Mouse (Mus musculus) midbrain, embryonic 11.5 days (tissue): Measurements from ENCODE around the gene Col9a1. TPM values are rescaled to one million over a fixed set of nuclear protein-coding genes. Genes with fewer than 3 reads are reported as not detected.

Source experiments
- ATAC-seq: fragments of 200-750 bp; cut with Nextera tagmentation; 2 replicates; pipeline ENCODE4 v1.8.0; 2017; ENCODE audit warnings: moderate TSS enrichment, moderate library complexity; ENCODE audit not compliant: low FRiP score
- DNase-seq: peaks from one replicate; pipeline ENCODE4 v3.0.0; 2015; ENCODE audit warnings: low spot score; ENCODE audit errors: missing footprints
- H3K27ac ChIP-seq: fragments of 300-500 bp; sonication (generic); 2 replicates; pipeline ENCODE4 v1.5.1; 2014; ENCODE audit warnings: low read depth, low read length
- H3K27me3 ChIP-seq: fragments of 300-500 bp; sonication (generic); 2 replicates; pipeline ENCODE4 v1.6.1; 2014; ENCODE audit warnings: mild to moderate bottlenecking, low read length, moderate library complexity, mixed read lengths; ENCODE audit not compliant: control insufficient read depth, insufficient read depth
- H3K36me3 ChIP-seq: fragments of 300-500 bp; sonication (generic); 2 replicates; pipeline ENCODE4 v1.6.1; 2014; ENCODE audit warnings: mild to moderate bottlenecking, low read length, moderate library complexity, mixed read lengths; ENCODE audit not compliant: control insufficient read depth, insufficient read depth
- H3K4me1 ChIP-seq: fragments of 300-500 bp; sonication (generic); 2 replicates; pipeline ENCODE4 v1.6.1; 2014; ENCODE audit warnings: low read length; ENCODE audit not compliant: control insufficient read depth, insufficient read depth
- H3K4me2 ChIP-seq: fragments of 300-500 bp; sonication (generic); 2 replicates; pipeline ENCODE4 v1.6.1; 2014; ENCODE audit warnings: mild to moderate bottlenecking, moderate library complexity
- H3K4me3 ChIP-seq: fragments of 300-500 bp; sonication (generic); 2 replicates; pipeline ENCODE4 v1.5.1; 2014; ENCODE audit warnings: low read depth, low read length
- H3K9ac ChIP-seq: fragments of 300-500 bp; sonication (generic); 2 replicates; pipeline ENCODE4 v1.6.1; 2014; ENCODE audit warnings: low read length
- H3K9me3 ChIP-seq: fragments of 300-500 bp; sonication (generic); 2 replicates; pipeline ENCODE4 v1.6.1; 2016; ENCODE audit warnings: low read length; ENCODE audit not compliant: control insufficient read depth
- WGBS: fragments of 180-500 bp; shearing (Covaris S2); extraction: QIAGEN DNeasy Blood & Tissue Kit; methylation state at CpG from one replicate; pipeline ENCODE4 v1.1.7; 2014; 5-methylcytosine and 5-hydroxymethylcytosine counted together
- polyA plus RNA-seq: library from polyadenylated mRNA; unstranded; fragments of >200 nt; fragmentation: Nextera tagmentation; extraction: Ambion mirVana; gene quantifications from 2 replicates; pipeline ENCODE4 v1.2.1, GENCODE M21; 2014

The Col9a1 gene
- polyA plus RNA-seq, 1 experiment from 2014 or later = 8.6 TPM

GRCm38 (mm10) chr1:24249105-24249664, 71.8 kb downstream of the Col9a1 start:
- H3K4me3 ChIP-seq = no peak overlapping the region
- H3K9ac ChIP-seq = no peak overlapping the region
- H3K4me1 ChIP-seq = no peaks in the 10 kb centered on the region
- 57% methylated on average over 3 of the region's 3 CpGs for WGBS
- peak; percentile 91 for DNase-seq
- no peaks in the 10 kb centered on the region for H3K36me3 ChIP-seq
- no peaks in the 10 kb centered on the region for H3K27me3 ChIP-seq
- H3K27ac ChIP-seq = no peak overlapping the region
- ATAC-seq = peak; percentile 79
- no peak overlapping the region for H3K4me2 ChIP-seq
- no peaks in the 10 kb centered on the region for H3K9me3 ChIP-seq

GRCm38 (mm10) chr1:24257961-24258360, 80.6 kb downstream of the Col9a1 start:
- H3K9ac ChIP-seq = no peak overlapping the region
- no peaks in the 10 kb centered on the region for H3K36me3 ChIP-seq
- H3K4me3 ChIP-seq = no peak overlapping the region
- H3K4me2 ChIP-seq = no peak overlapping the region
- ATAC-seq = no peak
- no peaks in the 10 kb centered on the region for H3K4me1 ChIP-seq
- H3K9me3 ChIP-seq = no peaks in the 10 kb centered on the region
- no peak for DNase-seq
- H3K27ac ChIP-seq = no peak overlapping the region
- no peaks in the 10 kb centered on the region for H3K27me3 ChIP-seq
- 83% methylated on average over 5 of the region's 5 CpGs for WGBS

- ATAC-seq = no peak
- 77% methylated on average over 6 of the region's 6 CpGs for WGBS
- no peak overlapping the region for H3K27ac ChIP-seq
These were observed 82.0 kb downstream of the Col9a1 start for GRCm38 (mm10) chr1:24259419-24259818.

GRCm38 (mm10) chr1:24261181-24261580, 83.8 kb downstream of the Col9a1 start:
- no peak overlapping the region for H3K4me2 ChIP-seq
- no peak overlapping the region for H3K9ac ChIP-seq
- no peak overlapping the region for H3K4me3 ChIP-seq
- H3K36me3 ChIP-seq = no peaks in the 10 kb centered on the region
- ATAC-seq = no peak
- H3K27ac ChIP-seq = no peak overlapping the region
- no peaks in the 10 kb centered on the region for H3K9me3 ChIP-seq
- no peaks in the 10 kb centered on the region for H3K27me3 ChIP-seq
- H3K4me1 ChIP-seq = no peaks in the 10 kb centered on the region
- no peak for DNase-seq

More at GRCm38 (mm10) chr1:24259419-24259818, 82.0 kb downstream of the Col9a1 start:
- Histone ChIP-seq H3K9ac (no peak overlapping the region), H3K9me3 (no peaks in the 10 kb centered on the region), H3K4me2 (no peak overlapping the region), H3K4me3 (no peak overlapping the region), H3K4me1 (no peaks in the 10 kb centered on the region), H3K27me3 (no peaks in the 10 kb centered on the region), H3K36me3 (no peaks in the 10 kb centered on the region)
- no peak for DNase-seq

GRCm38 (mm10) chr1:24267022-24267421, 89.6 kb downstream of the Col9a1 start:
- peak; percentile 70; the same call in 1 of the 2 replicates for ATAC-seq

GRCm38 (mm10) chr1:24286360-24286759, 109.0 kb downstream of the Col9a1 start:
- H3K4me2 ChIP-seq = no peak overlapping the region
- no peaks in the 10 kb centered on the region for H3K4me1 ChIP-seq
- DNase-seq (no peak), ATAC-seq (no peak)
- no peak overlapping the region for H3K4me3 ChIP-seq
- H3K27ac ChIP-seq = no peak overlapping the region
- 67% methylated on average over 6 of the region's 6 CpGs for WGBS
- H3K9me3 ChIP-seq = no peaks in the 10 kb centered on the region
- H3K9ac ChIP-seq = no peak overlapping the region
- no peaks in the 10 kb centered on the region for H3K36me3 ChIP-seq
- H3K27me3 ChIP-seq = no peaks in the 10 kb centered on the region

More at GRCm38 (mm10) chr1:24267022-24267421, 89.6 kb downstream of the Col9a1 start:
- peaks cover 2% of the 10 kb centered on the region; the same call in 1 of the 2 replicates for H3K4me1 ChIP-seq
- 27% methylated on average over 3 of the region's 3 CpGs for WGBS
- H3K9me3 ChIP-seq = no peaks in the 10 kb centered on the region
- H3K4me3 ChIP-seq = no peak overlapping the region
- no peak for DNase-seq
- no peaks in the 10 kb centered on the region for H3K27me3 ChIP-seq
- H3K36me3 ChIP-seq = no peaks in the 10 kb centered on the region
- no peak overlapping the region for H3K27ac ChIP-seq
- H3K4me2 ChIP-seq = peak overlapping the region; percentile 5; the same call in 1 of the 2 replicates
- no peak overlapping the region for H3K9ac ChIP-seq

GRCm38 (mm10) chr1:24292515-24292914, 115.1 kb downstream of the Col9a1 start:
- ATAC-seq (no peak), DNase-seq (no peak)
- Histone ChIP-seq H3K9ac (no peak overlapping the region), H3K4me2 (no peak overlapping the region), H3K4me1 (no peaks in the 10 kb centered on the region), H3K27ac (no peak overlapping the region), H3K4me3 (no peak overlapping the region), H3K27me3 (no peaks in the 10 kb centered on the region), H3K36me3 (no peaks in the 10 kb centered on the region), H3K9me3 (no peaks in the 10 kb centered on the region)
- 86% methylated on average over 2 of the region's 2 CpGs for WGBS

- Histone ChIP-seq H3K4me2 (no peak overlapping the region), H3K9ac (no peak overlapping the region), H3K4me3 (no peak overlapping the region), H3K4me1 (no peaks in the 10 kb centered on the region), H3K36me3 (no peaks in the 10 kb centered on the region), H3K9me3 (no peaks in the 10 kb centered on the region), H3K27ac (no peak overlapping the region), H3K27me3 (no peaks in the 10 kb centered on the region)
- WGBS = 86% methylated on average over 7 of the region's 7 CpGs
- DNase-seq (no peak), ATAC-seq (no peak)
These were observed 117.9 kb downstream of the Col9a1 start for GRCm38 (mm10) chr1:24294979-24295942.

GRCm38 (mm10) chr1:24300700-24301099, 123.3 kb downstream of the Col9a1 start:
- WGBS = 82% methylated on average over 3 of the region's 3 CpGs
- Histone ChIP-seq H3K4me1 (no peaks in the 10 kb centered on the region), H3K4me3 (no peak overlapping the region), H3K27me3 (no peaks in the 10 kb centered on the region), H3K9me3 (no peaks in the 10 kb centered on the region), H3K27ac (no peak overlapping the region), H3K36me3 (no peaks in the 10 kb centered on the region), H3K4me2 (no peak overlapping the region), H3K9ac (no peak overlapping the region)
- no peak for ATAC-seq
- no peak for DNase-seq
